Mouse (Mus musculus) embryonic facial prominence, embryonic 11.5 days (tissue): ENCODE results near the gene Ereg. TPM values are rescaled to one million over a fixed set of nuclear protein-coding genes. Genes with fewer than 3 reads are reported as not detected.

Experiments
- ATAC-seq: fragments of 200-750 bp; cut with Nextera tagmentation; replicated peaks from 2 replicates; pipeline ENCODE4 v1.8.0; 2017; ENCODE audit warnings: low read depth; ENCODE audit not compliant: insufficient number of reproducible peaks, low FRiP score, low TSS enrichment
- DNase-seq: peaks from one replicate; pipeline ENCODE4 v3.0.0-alpha.2; 2015; ENCODE audit warnings: low spot score
- H3K27ac ChIP-seq: fragments of 300-500 bp; sonication (generic); replicated peaks from 2 replicates; pipeline ENCODE4 v1.5.1; 2014; ENCODE audit warnings: mild to moderate bottlenecking, low read depth, low read length, control low read depth
- H3K27me3 ChIP-seq: fragments of 300-500 bp; sonication (generic); 2 replicates; pipeline ENCODE4 v1.6.1; 2014; ENCODE audit warnings: mild to moderate bottlenecking, low read length, moderate library complexity, mixed read lengths; ENCODE audit not compliant: control insufficient read depth, insufficient read depth
- H3K36me3 ChIP-seq: fragments of 300-500 bp; sonication (generic); replicated peaks from 2 replicates; pipeline ENCODE4 v1.6.1; 2014; ENCODE audit warnings: low read depth, mild to moderate bottlenecking, low read length, moderate library complexity, mixed read lengths; ENCODE audit not compliant: control insufficient read depth, insufficient read depth
- H3K4me1 ChIP-seq: fragments of 300-500 bp; sonication (generic); 2 replicates; pipeline ENCODE4 v1.6.1; 2014; ENCODE audit warnings: low read length, mixed read lengths; ENCODE audit not compliant: control insufficient read depth, insufficient read depth
- H3K4me2 ChIP-seq: fragments of 300-500 bp; sonication (generic); 2 replicates; pipeline ENCODE4 v1.6.1; 2014; ENCODE audit warnings: low read depth, mild to moderate bottlenecking, control low read depth, low read length, moderate library complexity
- H3K4me3 ChIP-seq: fragments of 300-500 bp; sonication (generic); 2 replicates; pipeline ENCODE4 v1.5.1; 2014; ENCODE audit warnings: low read depth, low read length, control low read depth
- H3K9ac ChIP-seq: fragments of 300-500 bp; sonication (generic); replicated peaks from 2 replicates; pipeline ENCODE4 v1.6.1; 2014; ENCODE audit warnings: mild to moderate bottlenecking, control low read depth, low read length
- H3K9me3 ChIP-seq: fragments of 300-500 bp; sonication (generic); replicated peaks from 2 replicates; pipeline ENCODE4 v1.6.1; 2016; ENCODE audit warnings: mild to moderate bottlenecking, low read length, inconsistent platforms, mixed read lengths; ENCODE audit not compliant: control insufficient read depth
- WGBS: fragments of 180-500 bp; shearing (Covaris S2); extraction: QIAGEN DNeasy Blood & Tissue Kit; methylation state at CpG from one replicate; pipeline ENCODE4 v1.1.7; 2014; 5-methylcytosine and 5-hydroxymethylcytosine counted together
- polyA plus RNA-seq: library from polyadenylated mRNA; unstranded; fragments of >200 nt; fragmentation: Nextera tagmentation; extraction: Ambion mirVana; gene quantifications from 2 replicates; pipeline ENCODE4 v1.2.1, GENCODE M21; 2014

Gene Ereg
- polyA plus RNA-seq, 1 experiment from 2014 or later = 0.08 TPM

DNA sequence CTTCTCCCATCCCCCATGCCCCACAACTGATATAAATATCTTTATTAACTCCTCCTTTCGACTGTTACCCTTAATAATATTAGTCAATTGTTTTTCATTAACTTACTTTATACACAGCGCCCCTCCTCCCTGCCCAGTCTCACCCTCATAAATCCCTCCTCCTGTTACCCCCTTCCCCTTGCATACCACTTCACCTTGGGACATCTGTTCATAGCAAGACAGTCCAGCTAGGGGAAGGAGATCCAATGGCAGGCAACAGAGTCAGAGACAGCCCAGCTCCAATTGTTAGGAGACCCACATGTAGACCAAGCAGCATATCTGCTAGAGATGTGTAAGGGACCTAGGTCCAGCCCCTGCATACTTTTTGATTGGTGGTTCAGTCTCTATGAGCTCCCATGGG lies 35.5 kb upstream of the Ereg start:
- H3K9ac ChIP-seq = no peak overlapping the region
- WGBS = 63% methylated on average over 2 of the region's 2 CpGs
- H3K27ac ChIP-seq = no peak overlapping the region
- H3K4me3 ChIP-seq = no peak overlapping the region
- H3K4me2 ChIP-seq = no peak overlapping the region
- DNase-seq (no peak), ATAC-seq (no peak)
- no peaks in the 10 kb centered on the region for H3K36me3 ChIP-seq
- H3K27me3 ChIP-seq = no peaks in the 10 kb centered on the region
- no peaks in the 10 kb centered on the region for H3K4me1 ChIP-seq
- H3K9me3 ChIP-seq = no peaks in the 10 kb centered on the region

DNA sequence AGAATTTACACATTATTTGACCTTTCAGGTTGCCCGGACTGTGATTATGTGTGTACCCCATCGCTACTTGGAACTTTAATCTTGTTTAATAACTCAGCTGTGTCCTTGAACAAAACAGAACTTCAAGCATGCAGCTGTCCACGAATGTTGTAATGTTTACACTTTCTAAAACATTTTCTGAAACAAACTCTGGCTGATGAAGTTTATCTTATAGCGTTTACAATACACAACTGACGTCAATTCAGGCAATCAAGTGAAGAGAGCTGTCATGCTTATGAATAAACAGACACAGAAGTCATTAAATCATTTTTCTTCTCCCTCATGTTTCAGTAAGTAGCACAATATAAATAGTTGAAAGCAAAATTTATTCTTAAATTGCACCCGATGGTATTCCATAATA lies 26.4 kb upstream of the Ereg start:
- ATAC-seq = no peak
- no peak overlapping the region for H3K4me2 ChIP-seq
- no peak for DNase-seq
- no peak overlapping the region for H3K27ac ChIP-seq
- 81% methylated on average over 6 of the region's 6 CpGs for WGBS
- H3K4me3 ChIP-seq = no peak overlapping the region
- H3K9me3 ChIP-seq = no peaks in the 10 kb centered on the region
- no peaks in the 10 kb centered on the region for H3K4me1 ChIP-seq
- no peaks in the 10 kb centered on the region for H3K36me3 ChIP-seq
- H3K27me3 ChIP-seq = no peaks in the 10 kb centered on the region
- no peak overlapping the region for H3K9ac ChIP-seq

DNA sequence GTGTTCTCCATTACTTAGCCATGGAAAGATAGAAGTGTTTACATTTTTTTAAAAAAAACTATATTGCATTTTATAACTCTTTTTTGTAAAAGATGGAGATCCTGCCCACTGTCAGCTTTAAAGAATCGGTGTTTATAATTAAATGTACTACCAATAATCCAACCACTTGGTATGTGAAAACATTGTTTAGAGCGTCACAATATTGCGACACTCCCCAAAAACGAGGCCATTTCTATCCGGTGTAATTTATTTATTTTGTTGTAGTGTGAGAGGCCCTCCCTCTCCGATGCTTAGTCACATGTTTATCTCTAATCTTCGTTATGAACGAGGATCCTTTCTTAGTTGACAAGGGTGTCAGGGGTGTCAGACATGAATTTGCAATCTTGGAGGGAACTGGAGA lies 26.0 kb upstream of the Ereg start:
- H3K9me3 ChIP-seq = no peaks in the 10 kb centered on the region
- no peak overlapping the region for H3K4me2 ChIP-seq
- ATAC-seq (no peak), DNase-seq (no peak)
- no peaks in the 10 kb centered on the region for H3K27me3 ChIP-seq
- no peak overlapping the region for H3K9ac ChIP-seq
- WGBS = 86% methylated on average over 8 of the region's 8 CpGs
- H3K36me3 ChIP-seq = no peaks in the 10 kb centered on the region
- no peak overlapping the region for H3K4me3 ChIP-seq
- H3K27ac ChIP-seq = no peak overlapping the region
- no peaks in the 10 kb centered on the region for H3K4me1 ChIP-seq

DNA sequence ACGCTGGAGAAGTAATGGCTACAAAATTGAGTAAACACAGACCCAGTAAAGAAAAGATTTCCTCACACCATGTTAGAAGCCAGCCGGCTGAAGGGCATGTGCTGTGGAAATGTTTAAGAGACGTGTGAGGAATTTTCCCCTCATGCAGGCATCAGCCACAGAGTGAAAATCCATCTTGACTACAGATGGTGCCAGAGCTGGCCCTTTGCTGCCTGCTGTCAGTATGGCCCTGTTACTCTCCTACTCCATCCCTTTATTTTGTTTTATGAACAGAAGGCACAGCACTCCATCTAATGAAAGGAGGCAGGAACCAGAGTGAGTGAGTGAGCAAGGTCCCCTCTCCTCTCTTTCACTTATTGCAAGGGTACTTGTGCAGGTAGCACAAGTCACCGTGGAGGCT lies 2.1 kb upstream of the Ereg start:
- H3K36me3 ChIP-seq = no peaks in the 10 kb centered on the region
- no peak for ATAC-seq
- no peak overlapping the region for H3K27ac ChIP-seq
- no peak overlapping the region for H3K4me2 ChIP-seq
- H3K9me3 ChIP-seq = no peaks in the 10 kb centered on the region
- H3K4me3 ChIP-seq = no peak overlapping the region
- peaks cover 3% of the 10 kb centered on the region for H3K27me3 ChIP-seq
- 74% methylated on average over 4 of the region's 4 CpGs for WGBS
- no peak overlapping the region for H3K9ac ChIP-seq
- no peaks in the 10 kb centered on the region for H3K4me1 ChIP-seq
- DNase-seq = no peak

DNA sequence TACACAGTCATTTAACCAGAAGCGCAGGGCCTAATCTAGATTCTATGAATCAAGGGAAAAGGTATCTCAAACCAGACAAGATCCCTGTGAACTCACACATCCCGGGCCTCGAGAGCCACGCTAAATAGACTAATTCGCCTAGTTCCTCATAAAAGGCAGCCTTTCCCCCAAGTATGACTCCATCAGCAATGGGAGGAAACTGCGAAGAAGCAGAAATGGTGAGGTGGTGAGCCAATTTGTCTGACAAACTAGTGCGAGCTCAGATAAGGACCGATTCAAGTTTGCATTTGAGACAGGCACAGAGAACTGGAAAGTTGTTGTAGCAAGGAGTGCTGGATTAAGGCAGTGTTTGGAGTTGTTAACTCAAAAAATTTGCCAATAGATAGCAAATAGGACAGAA lies 796 bp upstream of the Ereg start:
- no peak for DNase-seq
- Histone ChIP-seq H3K27ac (no peak overlapping the region), H3K27me3 (peaks cover 3% of the 10 kb centered on the region), H3K4me2 (no peak overlapping the region), H3K9ac (no peak overlapping the region), H3K9me3 (no peaks in the 10 kb centered on the region), H3K4me3 (no peak overlapping the region), H3K36me3 (no peaks in the 10 kb centered on the region), H3K4me1 (no peaks in the 10 kb centered on the region)
- 83% methylated on average over 8 of the region's 8 CpGs for WGBS
- no peak for ATAC-seq

DNA sequence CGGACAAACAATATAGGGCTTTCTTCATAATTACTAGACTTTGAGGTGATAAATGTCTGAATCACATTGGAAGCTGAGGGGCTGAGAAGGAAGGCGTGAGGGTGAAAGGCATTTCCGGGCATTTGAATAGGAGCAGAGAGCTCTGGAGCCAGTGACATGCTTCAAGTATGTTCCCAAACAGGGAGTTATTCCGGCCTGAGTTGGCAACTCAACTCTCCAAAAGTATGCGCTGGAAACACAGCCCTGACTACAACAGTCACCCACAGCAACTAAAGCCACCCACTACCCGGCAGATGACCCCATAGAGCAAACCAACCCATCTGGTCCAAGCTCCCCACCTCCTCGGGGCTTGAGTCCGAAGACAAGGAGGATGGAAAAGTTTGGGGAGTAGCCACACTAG lies 396 bp upstream of the Ereg start:
- ATAC-seq (no peak), DNase-seq (no peak)
- H3K9me3 ChIP-seq = no peaks in the 10 kb centered on the region
- peaks cover 3% of the 10 kb centered on the region for H3K27me3 ChIP-seq
- WGBS = 40% methylated on average over 8 of the region's 8 CpGs
- H3K4me1 ChIP-seq = no peaks in the 10 kb centered on the region
- no peak overlapping the region for H3K9ac ChIP-seq
- peak overlapping the region; percentile 51 for H3K4me2 ChIP-seq
- H3K4me3 ChIP-seq = no peak overlapping the region; the same call in 1 of the 2 replicates
- H3K36me3 ChIP-seq = no peaks in the 10 kb centered on the region
- no peak overlapping the region for H3K27ac ChIP-seq

DNA sequence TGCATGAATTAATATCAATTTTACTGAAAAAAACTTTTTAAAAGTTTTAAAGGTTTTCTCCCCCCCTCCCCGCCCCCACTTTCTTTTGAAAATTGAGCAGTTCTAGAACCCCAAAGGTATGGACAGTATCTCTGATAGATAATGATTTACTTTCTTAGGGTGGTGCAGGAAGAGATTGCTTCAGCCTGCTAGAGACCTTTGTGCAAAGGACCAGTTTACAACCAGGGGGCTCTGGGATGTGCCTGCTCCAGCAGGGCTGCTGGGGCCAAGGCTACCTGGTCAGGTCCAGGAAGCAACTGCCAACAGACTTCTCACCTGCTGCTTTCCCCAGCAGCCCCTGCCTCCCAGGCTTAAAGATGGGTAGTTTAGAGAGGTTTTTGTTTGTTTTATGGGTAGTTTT lies 599 bp downstream of the Ereg start:
- DNase-seq (no peak), ATAC-seq (no peak)
- Histone ChIP-seq H3K27ac (no peak overlapping the region), H3K4me2 (no peak overlapping the region; the same call in 1 of the 2 replicates), H3K9ac (no peak overlapping the region), H3K27me3 (peaks cover 3% of the 10 kb centered on the region), H3K36me3 (no peaks in the 10 kb centered on the region), H3K4me1 (no peaks in the 10 kb centered on the region), H3K4me3 (peak overlapping the region; percentile 24; the same call in 1 of the 2 replicates), H3K9me3 (no peaks in the 10 kb centered on the region)
- 62% methylated on average over 1 of the region's 1 CpGs for WGBS

DNA sequence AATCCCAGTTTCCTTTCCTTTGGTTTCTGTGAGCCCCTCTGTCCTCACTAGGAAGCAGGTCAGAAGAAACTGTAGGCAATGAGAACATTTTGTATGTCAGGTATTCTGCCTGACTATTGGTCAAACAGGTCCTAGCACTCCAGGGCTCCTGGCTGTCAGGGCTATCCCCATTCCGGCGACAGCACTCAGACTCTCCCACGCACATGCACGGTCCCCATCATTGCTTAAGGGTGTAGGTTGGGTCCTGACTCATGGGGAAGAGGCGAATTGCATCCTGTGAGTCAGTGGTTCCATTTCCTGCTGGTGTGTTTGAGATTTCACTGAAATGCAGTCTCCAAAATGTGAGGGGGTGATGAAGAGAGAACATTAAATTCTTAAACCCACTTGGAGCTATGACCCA lies 8.6 kb downstream of the Ereg start:
- ATAC-seq (no peak), DNase-seq (no peak)
- Histone ChIP-seq H3K9ac (no peak overlapping the region), H3K27me3 (no peaks in the 10 kb centered on the region), H3K36me3 (no peaks in the 10 kb centered on the region), H3K4me1 (no peaks in the 10 kb centered on the region), H3K9me3 (no peaks in the 10 kb centered on the region), H3K27ac (no peak overlapping the region), H3K4me3 (no peak overlapping the region), H3K4me2 (no peak overlapping the region)
- 84% methylated on average over 5 of the region's 5 CpGs for WGBS
